Mouse (Mus musculus) forebrain, postnatal 0 days (tissue): ENCODE data around the gene Fam110a. TPM values are rescaled to one million over a fixed set of nuclear protein-coding genes. Genes with fewer than 3 reads are reported as not detected.

Source experiments
- ATAC-seq: fragments of 200-750 bp; cut with Nextera tagmentation; 2 replicates; pipeline ENCODE4 v1.8.0; 2017; ENCODE audit warnings: mild to moderate bottlenecking, moderate library complexity
- DNase-seq: peaks from one replicate; pipeline ENCODE4 v3.0.0-alpha.2; 2015
- H3K27ac ChIP-seq: fragments of 300-500 bp; sonication (generic); 2 replicates; pipeline ENCODE4 v1.5.1; 2014; ENCODE audit warnings: low read depth, mild to moderate bottlenecking, antibody characterized with exemption, low read length, moderate library complexity, mixed read lengths
- H3K27me3 ChIP-seq: fragments of 300-500 bp; sonication (generic); 2 replicates; pipeline ENCODE4 v1.6.1; 2014; ENCODE audit warnings: mild to moderate bottlenecking, low read length, mixed read lengths; ENCODE audit not compliant: insufficient read depth
- H3K36me3 ChIP-seq: fragments of 300-500 bp; sonication (generic); 2 replicates; pipeline ENCODE4 v1.6.1; 2014; ENCODE audit warnings: mild to moderate bottlenecking, moderate library complexity; ENCODE audit not compliant: insufficient read depth
- H3K4me1 ChIP-seq: fragments of 300-500 bp; sonication (generic); 2 replicates; pipeline ENCODE4 v1.6.1; 2014; ENCODE audit warnings: antibody characterized with exemption; ENCODE audit not compliant: insufficient read depth
- H3K4me2 ChIP-seq: fragments of 300-500 bp; sonication (generic); 2 replicates; pipeline ENCODE4 v1.6.1; 2014; ENCODE audit warnings: low read depth, mild to moderate bottlenecking, moderate library complexity
- H3K4me3 ChIP-seq: fragments of 300-500 bp; sonication (generic); 2 replicates; pipeline ENCODE4 v1.5.1; 2014; ENCODE audit warnings: low read depth, low read length, mixed read lengths
- H3K9ac ChIP-seq: fragments of 300-500 bp; sonication (generic); 2 replicates; pipeline ENCODE4 v1.6.1; 2014; ENCODE audit warnings: mild to moderate bottlenecking
- H3K9me3 ChIP-seq: fragments of 300-500 bp; sonication (generic); 2 replicates; pipeline ENCODE4 v1.6.1; 2016; ENCODE audit warnings: low read length
- CTCF ChIP-seq: sonication (generic); IDR thresholded peaks from 2 replicates; pipeline ENCODE4 v1.5.1; 2016; ENCODE audit warnings: antibody characterized with exemption, control low read depth, low read depth
- WGBS: fragments of 180-500 bp; shearing (Covaris S2); extraction: QIAGEN DNeasy Blood & Tissue Kit; methylation state at CpG from one replicate; pipeline ENCODE4 v1.1.7; 2014; 5-methylcytosine and 5-hydroxymethylcytosine counted together
- polyA plus RNA-seq: library from polyadenylated mRNA; unstranded; fragments of >200 nt; fragmentation: Nextera tagmentation; extraction: Ambion mirVana; gene quantifications from 2 replicates; pipeline ENCODE4 v1.2.1, GENCODE M21; 2015
- total RNA-seq: library from RNA; depleted of rRNA; stranded (reverse); fragments of >200 nt; gene quantifications from 2 replicates; pipeline ENCODE4 v1.2.3, GENCODE M21; 2014

The Fam110a gene
- total and polyA plus RNA-seq, 2 experiments from 2014 or later: 24.3 to 47.7 TPM

DNA sequence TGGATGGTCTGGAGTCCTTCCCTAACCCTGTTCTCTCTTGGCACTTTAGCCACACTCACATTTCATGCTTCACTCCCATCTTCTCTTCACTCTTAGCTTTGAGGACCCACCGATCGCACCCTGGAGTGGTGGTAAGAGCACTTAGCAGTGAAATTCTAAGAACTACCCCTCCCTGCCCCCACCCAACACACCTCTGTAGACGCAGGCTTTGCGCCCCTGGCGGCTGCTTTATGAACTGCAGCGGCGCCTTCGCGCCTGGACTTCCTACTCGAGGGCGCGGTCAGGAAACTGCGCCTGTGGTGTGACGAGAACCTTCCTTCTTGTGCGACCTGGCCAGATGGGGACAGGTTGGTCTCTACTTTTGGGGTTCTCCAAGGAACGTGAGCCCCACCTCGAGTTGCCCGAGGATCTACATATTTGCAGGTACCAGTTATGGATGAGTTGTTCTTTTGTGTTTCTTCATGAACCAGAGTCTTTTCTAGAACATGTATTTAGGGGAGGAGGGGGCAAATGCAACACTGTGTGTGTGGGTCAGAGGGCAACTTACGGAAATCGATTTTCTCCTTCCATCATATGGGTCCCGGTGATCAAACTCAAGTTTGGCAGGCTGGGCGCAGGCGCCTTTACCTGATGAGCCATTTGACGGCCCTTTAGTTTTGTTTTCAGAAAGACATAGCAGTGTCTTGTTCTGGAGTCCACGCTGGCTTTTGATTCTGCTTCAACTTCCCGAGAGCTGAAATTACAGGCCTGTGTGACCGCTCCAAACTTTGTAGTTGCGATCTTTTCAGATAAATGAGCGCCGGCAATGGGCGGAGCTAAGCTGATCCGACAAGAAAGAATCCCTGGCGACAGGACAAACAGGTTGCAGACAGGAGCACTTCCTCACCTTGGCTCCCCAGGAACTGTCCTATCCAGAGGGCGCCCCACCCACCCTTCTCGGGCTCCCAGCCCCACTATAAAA, 16.5 kb upstream of the Fam110a start, which contains the start of gene Slc52a3:
TSS of gene Slc52a3 (plus strand) at position 283 of the 961 bp plus-strand sequence.
- peaks cover 18% of the 10 kb centered on the region for H3K27me3 ChIP-seq
- H3K9ac ChIP-seq: no peak within 1 kb of the TSS
- peak; percentile 80 for DNase-seq
- no peaks in the 10 kb centered on the region; the same call in 1 of the 2 replicates for H3K4me1 ChIP-seq
- 6% methylated on average over 35 of the region's 35 CpGs for WGBS
- ATAC-seq: peak; percentile 62
- no peak within 1 kb of the TSS for H3K4me2 ChIP-seq
- peak within 1 kb of the TSS; percentile 0; the same call in 1 of the 2 replicates for H3K4me3 ChIP-seq
- TF ChIP-seq CTCF: peak; percentile 95
- H3K36me3 ChIP-seq: no peaks in the 10 kb centered on the region
- no peaks in the 10 kb centered on the region for H3K9me3 ChIP-seq
- no peak within 1 kb of the TSS for H3K27ac ChIP-seq

- peak overlapping the region; percentile 49 for H3K4me2 ChIP-seq
- ATAC-seq (peak; percentile 64), DNase-seq (peak; percentile 88)
- no peaks in the 10 kb centered on the region for H3K9me3 ChIP-seq
- H3K4me3 ChIP-seq: no peak overlapping the region
- WGBS: 7% methylated on average over 22 of the region's 22 CpGs
- H3K36me3 ChIP-seq: no peaks in the 10 kb centered on the region
- TF ChIP-seq CTCF: peak; percentile 92
- no peak overlapping the region for H3K9ac ChIP-seq
- H3K27me3 ChIP-seq: peaks cover 18% of the 10 kb centered on the region
- no peaks in the 10 kb centered on the region for H3K4me1 ChIP-seq
- H3K27ac ChIP-seq: no peak overlapping the region
These were observed 14.5 kb upstream of the Fam110a start for GRCm38 (mm10) chr2:151994350-151995122.

DNA sequence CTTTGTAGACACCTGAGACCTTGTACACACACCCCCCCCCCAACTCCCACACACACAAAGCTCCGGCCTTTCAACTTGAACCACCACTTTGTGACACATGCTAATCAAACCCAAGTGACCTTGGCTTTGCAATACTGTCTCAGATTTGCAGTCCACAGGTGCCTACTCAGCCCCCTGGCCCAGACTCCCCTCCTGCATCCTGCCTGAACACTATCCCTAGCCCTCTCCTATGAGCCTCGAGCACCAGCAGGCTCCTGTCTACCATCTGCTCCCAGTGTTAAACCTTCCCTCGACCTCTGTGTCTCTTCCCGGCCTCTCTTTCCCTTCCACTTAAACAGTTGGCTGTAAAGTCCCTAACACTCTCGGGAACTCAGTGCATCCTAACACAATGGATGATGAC, 11.4 kb upstream of the Fam110a start:
- Histone ChIP-seq H3K4me3 (no peak overlapping the region), H3K27ac (no peak overlapping the region), H3K36me3 (no peaks in the 10 kb centered on the region), H3K4me1 (no peaks in the 10 kb centered on the region), H3K4me2 (no peak overlapping the region), H3K9ac (no peak overlapping the region), H3K27me3 (peaks cover 12% of the 10 kb centered on the region), H3K9me3 (no peaks in the 10 kb centered on the region)
- DNase-seq: no peak
- ATAC-seq: no peak
- TF ChIP-seq CTCF: no peak
- 48% methylated on average over 5 of the region's 5 CpGs for WGBS

DNA sequence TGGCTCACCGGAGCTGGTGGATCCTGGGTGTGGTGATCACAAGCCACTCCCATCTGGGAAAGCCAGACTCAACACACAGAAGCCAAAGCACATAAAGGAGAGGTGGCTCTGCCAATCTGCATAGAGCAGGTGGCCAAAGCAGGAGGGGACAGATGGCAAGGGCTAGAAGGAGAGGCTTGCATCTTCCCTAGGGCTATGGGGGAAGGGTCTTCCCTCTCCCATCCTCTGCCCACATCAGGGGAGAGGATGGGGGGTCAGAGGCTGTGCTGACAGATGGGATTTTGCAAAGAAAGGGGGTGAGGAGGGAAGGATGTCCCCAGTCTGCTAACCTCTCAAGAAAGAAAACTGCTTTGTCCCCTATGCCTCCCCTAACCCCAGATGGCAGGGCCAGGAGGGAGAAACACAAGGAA, 11.0 kb upstream of the Fam110a start:
- DNase-seq: no peak
- 23% methylated on average over 1 of the region's 1 CpGs for WGBS
- no peak overlapping the region for H3K27ac ChIP-seq

DNA sequence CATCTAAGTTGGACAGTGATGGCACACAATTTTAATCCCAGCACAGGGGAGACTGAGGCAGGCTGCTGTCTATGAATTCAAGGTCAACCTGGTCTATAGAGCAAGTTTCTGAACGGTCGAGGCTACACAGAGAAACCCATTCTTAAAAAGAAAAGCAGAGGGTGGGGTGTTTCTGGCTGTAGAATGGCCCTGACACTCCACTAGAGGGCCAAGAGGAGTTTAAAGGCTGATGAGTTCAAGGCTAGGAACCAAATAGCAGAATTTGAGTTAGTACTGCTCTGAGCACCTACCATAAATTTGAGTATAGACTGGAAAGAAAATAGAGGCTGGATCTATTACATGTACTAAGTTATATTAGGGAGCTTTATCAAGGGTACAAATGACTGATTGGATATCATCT, 9.0 kb upstream of the Fam110a start:
- Histone ChIP-seq H3K4me2 (no peak overlapping the region), H3K27ac (no peak overlapping the region), H3K9ac (no peak overlapping the region), H3K27me3 (no peaks in the 10 kb centered on the region), H3K4me1 (no peaks in the 10 kb centered on the region), H3K9me3 (no peaks in the 10 kb centered on the region), H3K4me3 (no peak overlapping the region), H3K36me3 (no peaks in the 10 kb centered on the region)
- no peak for ATAC-seq
- 65% methylated on average over 2 of the region's 2 CpGs for WGBS
- no peak for DNase-seq
- TF ChIP-seq CTCF: no peak

More for the DNA sequence above, 11.0 kb upstream of the Fam110a start:
- Histone ChIP-seq H3K27me3 (peaks cover 7% of the 10 kb centered on the region), H3K9ac (no peak overlapping the region), H3K4me3 (no peak overlapping the region), H3K9me3 (no peaks in the 10 kb centered on the region), H3K4me2 (no peak overlapping the region), H3K4me1 (no peaks in the 10 kb centered on the region), H3K36me3 (no peaks in the 10 kb centered on the region)
- 0 out of 2 replicates have a peak, but pooled peaks have one; percentile 32 for ATAC-seq
- no peak for TF ChIP-seq CTCF

GRCm38 (mm10) chr2:151986958-151987357, 6.9 kb upstream of the Fam110a start:
- no peaks in the 10 kb centered on the region for H3K4me1 ChIP-seq
- H3K27ac ChIP-seq: no peak overlapping the region
- no peak overlapping the region for H3K4me2 ChIP-seq
- DNase-seq (no peak), ATAC-seq (no peak)
- H3K27me3 ChIP-seq: no peaks in the 10 kb centered on the region
- H3K4me3 ChIP-seq: no peak overlapping the region
- no peaks in the 10 kb centered on the region for H3K9me3 ChIP-seq
- WGBS: 75% methylated on average over 8 of the region's 8 CpGs
- no peak overlapping the region for H3K9ac ChIP-seq
- no peaks in the 10 kb centered on the region for H3K36me3 ChIP-seq
- no peak for TF ChIP-seq CTCF
